Mouse (Mus musculus): ENCODE data around the gene Epha1. TPM values are rescaled to one million over a fixed set of nuclear protein-coding genes. Genes with fewer than 3 reads are reported as not detected.

Gene Epha1
- total RNA-seq (2012; rRNA removed) = not detected in 2 replicates
- total RNA-seq (2014; rRNA removed) = not detected in 2 replicates
- not detected in 2 replicates for polyA plus RNA-seq (2012; ENCODE audit: insufficient read length, low read depth)

DNA sequence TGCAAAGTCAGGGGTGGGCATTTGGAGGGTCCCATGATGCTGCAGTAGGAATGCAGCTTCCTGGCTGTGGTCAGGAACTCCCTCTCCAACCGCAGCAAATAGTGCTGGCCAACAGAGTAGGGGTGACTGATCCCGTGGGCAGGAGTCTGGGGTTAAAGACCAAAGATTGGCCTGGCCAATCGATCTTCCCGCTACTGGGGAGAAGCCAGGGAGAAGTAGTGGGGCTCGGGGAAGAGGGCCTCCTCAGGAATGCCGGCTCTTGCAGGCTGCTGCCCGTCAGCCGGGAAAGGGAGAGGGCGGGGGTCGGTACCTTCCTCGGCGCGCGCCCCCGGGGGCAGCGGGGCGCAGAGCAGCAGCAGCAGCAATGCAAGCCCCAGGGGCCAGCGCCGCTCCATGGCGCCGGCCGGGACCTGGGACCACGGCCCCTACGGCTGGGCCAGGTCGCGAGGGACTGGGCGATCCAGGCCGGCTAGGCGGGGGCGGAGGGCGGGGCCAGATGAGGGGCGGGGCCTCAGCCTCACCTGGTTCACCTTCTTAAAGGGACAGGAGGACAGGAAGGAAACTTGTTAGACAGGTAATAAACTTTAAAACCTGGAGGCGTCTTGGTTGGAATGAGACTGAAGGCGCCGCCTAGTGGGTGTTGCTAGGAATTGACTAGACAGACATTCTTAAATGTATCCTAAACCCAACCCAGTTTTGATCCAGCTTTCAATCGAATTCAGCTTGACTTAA, at the start of gene Epha1:
Gene Epha1, minus strand, starts transcription at position 453 of the 732 bp plus-strand sequence.
- dilution Hi-C loops (cut with MboI; ENCODE audit: extremely low pct_ligation_motif_present, extremely low pct_unique_long_range_greater_than_20kb, low sequenced_read_pairs) = no loop called here

DNA sequence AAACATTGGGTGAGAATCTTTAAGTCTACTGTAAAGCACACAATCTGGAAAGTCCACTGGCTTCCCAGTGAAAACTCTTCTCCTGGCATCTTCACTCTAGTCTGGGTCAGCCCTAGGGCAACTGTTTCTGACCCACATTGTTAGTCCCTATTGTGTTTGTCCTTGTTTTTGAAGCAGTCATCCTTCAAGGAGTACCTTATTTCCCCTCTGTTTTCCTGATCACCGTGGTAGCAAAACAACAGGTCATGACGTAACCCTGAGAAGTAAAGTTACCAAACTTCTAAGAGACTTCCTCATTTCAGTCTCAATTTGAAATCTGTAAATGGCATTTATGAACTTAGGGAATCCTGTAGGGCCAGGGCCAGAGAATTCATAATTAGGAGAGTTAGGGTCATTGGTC, 48.4 kb upstream of the Epha1 start:
- Histone ChIP-seq H3K79me2 (replicated peaks; ENCODE audit: control insufficient read depth, extremely low read depth, insufficient read depth, poor library complexity, severe bottlenecking) (no peaks in the 10 kb centered on the region), H3K27ac (ENCODE audit: insufficient read depth, low read depth) (no peak overlapping the region), H3K4me1 (ENCODE audit: control insufficient read depth in 1 of 2, insufficient read depth in 2 of 2) (peaks cover 4 to 15% of the 10 kb centered on the region in 2 experiments; a peak in 2 of 4 replicates), H3K4me2 (ENCODE audit: insufficient read depth, low read depth, poor library complexity, severe bottlenecking) (peak overlapping the region; percentile 44; the same call in 1 of the 2 replicates), H3K36me3 (replicated peaks in 1 of 2; ENCODE audit: control insufficient read depth in 1 of 2, insufficient read depth in 1 of 2, low read length in 1 of 2) (no peaks in the 10 kb centered on the region), H3K27me3 (replicated peaks) (no peaks in the 10 kb centered on the region), H3K9me3 (replicated peaks; ENCODE audit: low read length) (no peaks in the 10 kb centered on the region), H3K9ac (ENCODE audit: insufficient read depth, low read depth) (no peak overlapping the region), H3K4me3 (replicated peaks in 1 of 3; ENCODE audit: low read depth in 2 of 3, low read length in 2 of 3, poor library complexity in 1 of 3) (no peak overlapping the region)
- in situ Hi-C loops (cut with MboI; ENCODE audit: low pct_ligation_motif_present, low pct_unique_long_range_greater_than_20kb, low sequenced_read_pairs) (no loop called here), dilution Hi-C loops (cut with MboI; ENCODE audit: extremely low pct_ligation_motif_present, extremely low pct_unique_long_range_greater_than_20kb, low sequenced_read_pairs) (no loop called here)
- TF ChIP-seq MYC (IDR thresholded peaks at IDR 0.05; ENCODE audit: low read depth, low read length) (no peak), MAFK (IDR thresholded peaks at IDR 0.05; ENCODE audit: insufficient replicate concordance, low read length) (no peak), ETS1 (conservative IDR thresholded peaks at IDR 0.05; ENCODE audit: low read depth, low read length) (no peak), RAD21 (IDR thresholded peaks at IDR 0.05; ENCODE audit: low read depth, low read length) (no peak), USF1 (IDR thresholded peaks at IDR 0.05; ENCODE audit: low read depth, low read length) (no peak), POLR2AphosphoS2 (IDR thresholded peaks at IDR 0.05; ENCODE audit: low read depth, low read length) (no peak), PAX5 (IDR thresholded peaks at IDR 0.05; ENCODE audit: low read length) (no peak), ZMIZ1 (IDR thresholded peaks at IDR 0.05; ENCODE audit: low read depth, low read length) (no peak), RCOR1 (conservative IDR thresholded peaks at IDR 0.05; ENCODE audit: low read depth, low read length) (no peak), EP300 (IDR thresholded peaks at IDR 0.05; ENCODE audit: low read length) (no peak; the same call in 1 of the 2 replicates), ELF1 (IDR thresholded peaks at IDR 0.05; ENCODE audit: low read depth, low read length) (no peak), CHD1 (IDR thresholded peaks at IDR 0.05; ENCODE audit: low read depth, low read length) (no peak), JUND (conservative IDR thresholded peaks at IDR 0.05; ENCODE audit: low read depth, low read length) (no peak), ZC3H11A (IDR thresholded peaks at IDR 0.05; ENCODE audit: low read depth, low read length) (no peak), CHD2 (IDR thresholded peaks at IDR 0.05; ENCODE audit: low read length) (no peak), HCFC1 (IDR thresholded peaks at IDR 0.05; ENCODE audit: low read depth, low read length) (no peak), MAX (IDR thresholded peaks at IDR 0.05; ENCODE audit: low read length) (no peak), CTCF (conservative IDR thresholded peaks at IDR 0.05 in 1 of 2, IDR thresholded peaks at IDR 0.05 in 1 of 2; ENCODE audit: low read depth in 2 of 2, low read length in 2 of 2) (no peak)
- peak; percentile 48 for DNase-seq (ENCODE audit: extremely low read depth)

More for the DNA sequence above, at the start of gene Epha1:
- TF ChIP-seq HCFC1 (IDR thresholded peaks at IDR 0.05; ENCODE audit: low read depth, low read length) (no peak), POLR2A (IDR thresholded peaks at IDR 0.05; ENCODE audit: low read depth, low read length) (no peak), MXI1 (IDR thresholded peaks at IDR 0.05; ENCODE audit: low read depth, low read length) (no peak), SMC3 (IDR thresholded peaks at IDR 0.05; ENCODE audit: low read depth, low read length) (peak; percentile 46), CHD1 (IDR thresholded peaks at IDR 0.05; ENCODE audit: low read depth, low read length) (no peak), ZNF384 (IDR thresholded peaks at IDR 0.05; ENCODE audit: low read depth, low read length) (no peak), GABPA (IDR thresholded peaks at IDR 0.05; ENCODE audit: insufficient replicate concordance, low read depth, low read length) (no peak), CTCF (conservative IDR thresholded peaks at IDR 0.05 in 1 of 2, IDR thresholded peaks at IDR 0.05 in 1 of 2; ENCODE audit: low read depth in 2 of 2, low read length in 2 of 2) (peak; percentile 57 to 63), IRF4 (IDR thresholded peaks at IDR 0.05; ENCODE audit: low read depth, low read length) (no peak), RCOR1 (conservative IDR thresholded peaks at IDR 0.05; ENCODE audit: low read depth, low read length) (no peak), E2F4 (IDR thresholded peaks at IDR 0.05; ENCODE audit: insufficient replicate concordance, low read depth, low read length) (no peak), USF1 (IDR thresholded peaks at IDR 0.05; ENCODE audit: low read depth, low read length) (no peak), ZC3H11A (IDR thresholded peaks at IDR 0.05; ENCODE audit: low read depth, low read length) (no peak), ZMIZ1 (IDR thresholded peaks at IDR 0.05; ENCODE audit: low read depth, low read length) (no peak), UBTF (IDR thresholded peaks at IDR 0.05; ENCODE audit: low read depth, low read length) (no peak), MAFK (IDR thresholded peaks at IDR 0.05; ENCODE audit: insufficient replicate concordance, low read length) (no peak), MAZ (IDR thresholded peaks at IDR 0.05; ENCODE audit: low read depth, low read length) (no peak), ETS1 (conservative IDR thresholded peaks at IDR 0.05; ENCODE audit: low read depth, low read length) (no peak), POLR2AphosphoS2 (IDR thresholded peaks at IDR 0.05; ENCODE audit: low read depth, low read length) (no peak), SIN3A (IDR thresholded peaks at IDR 0.05; ENCODE audit: low read length) (no peak), JUN (IDR thresholded peaks at IDR 0.05; ENCODE audit: insufficient read depth, low read depth, low read length) (no peak), RAD21 (IDR thresholded peaks at IDR 0.05; ENCODE audit: low read depth, low read length) (peak; percentile 18)
- peak within 1 kb of the TSS; percentile 85 for H3K4me2 ChIP-seq (ENCODE audit: insufficient read depth, low read depth, poor library complexity, severe bottlenecking)
- no peaks in the 10 kb centered on the region for H3K27me3 ChIP-seq (replicated peaks)
- H3K9me3 ChIP-seq (replicated peaks; ENCODE audit: low read length) = no peaks in the 10 kb centered on the region
- no peaks in the 10 kb centered on the region for H3K36me3 ChIP-seq (replicated peaks in 1 of 2; ENCODE audit: control insufficient read depth in 1 of 2, insufficient read depth in 1 of 2, low read length in 1 of 2)
- H3K9ac ChIP-seq (ENCODE audit: insufficient read depth, low read depth) = no peak within 1 kb of the TSS
- no peaks in the 10 kb centered on the region for H3K79me2 ChIP-seq (replicated peaks; ENCODE audit: control insufficient read depth, extremely low read depth, insufficient read depth, poor library complexity, severe bottlenecking)
- peaks cover 0 to 17% of the 10 kb centered on the region in 2 experiments; a peak in 2 of 4 replicates for H3K4me1 ChIP-seq (ENCODE audit: control insufficient read depth in 1 of 2, insufficient read depth in 2 of 2)
- no peak within 1 kb of the TSS for H3K27ac ChIP-seq (ENCODE audit: insufficient read depth, low read depth)
- DNase-seq (ENCODE audit: extremely low read depth) = peak; percentile 31
- in situ Hi-C loops (cut with MboI; ENCODE audit: low pct_ligation_motif_present, low pct_unique_long_range_greater_than_20kb, low sequenced_read_pairs) = no loop called here
- H3K4me3 ChIP-seq (replicated peaks in 1 of 3; ENCODE audit: low read depth in 2 of 3, low read length in 2 of 3, poor library complexity in 1 of 3) = no peak within 1 kb of the TSS

Data from CH12.LX (cell line).